Mouse (Mus musculus) layer of hippocampus, postnatal 25 days (tissue): Measurements from ENCODE around the gene Lrrc25. TPM values are rescaled to one million over a fixed set of nuclear protein-coding genes. Genes with fewer than 3 reads are reported as not detected.

Source experiments
- DNase-seq, 2 experiments: peaks; one replicate each; pipeline ENCODE4 v3.0.0; 2022; ENCODE audit warnings: mixed read lengths in 2 of 2, low spot score in 1 of 2; ENCODE audit errors: extremely low spot score in 1 of 2
- total RNA-seq, 2 experiments: library from RNA; stranded (reverse); gene quantifications; 2 replicates each; pipeline ENCODE4 v1.2.3; 2021

Gene Lrrc25
- total RNA-seq, 2 experiments from 2014 or later: 0.63 to 1.0 TPM

DNA sequence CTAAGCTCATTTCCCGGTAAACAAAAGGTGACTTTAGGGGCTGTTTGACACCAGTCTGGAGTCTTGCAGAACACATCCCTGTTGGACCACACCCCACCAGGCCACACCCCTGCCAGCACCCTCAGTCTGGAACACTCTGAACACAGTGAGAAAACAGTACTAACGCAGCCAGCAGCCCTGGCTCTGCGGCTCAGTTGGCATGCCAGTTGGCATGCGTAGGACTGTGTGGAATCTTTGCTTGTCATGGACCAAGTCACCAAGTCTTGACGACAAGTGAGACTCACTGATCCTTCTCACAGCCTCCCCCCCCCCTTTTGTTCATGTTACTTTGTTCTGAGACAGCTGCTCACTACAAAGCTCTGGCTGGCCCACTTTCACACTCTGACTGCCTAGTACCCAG lies 51.1 kb downstream of the Lrrc25 start:
- peak in 1 of 2 experiments; percentile 43 for DNase-seq

Other genes starting within 250 kb of the Lrrc25 start
- gene Comp, start 242.6 kb upstream of the Lrrc25 start, total RNA-seq: under 1 TPM; 0.32 to 0.47 TPM
- 100 to 1,000 TPM; 166 to 172 TPM for gene Crtc1, start 176.6 kb upstream of the Lrrc25 start, total RNA-seq
- gene Klhl26, start 139.2 kb upstream of the Lrrc25 start, total RNA-seq: 10 to 100 TPM; 54.1 to 60.7 TPM
- gene Tmem59l, start 128.8 kb upstream of the Lrrc25 start, total RNA-seq: 100 to 1,000 TPM; 318 to 351 TPM
- gene Crlf1, start 123.0 kb upstream of the Lrrc25 start, total RNA-seq: 10 to 100 TPM; 45.2 to 49.5 TPM
- 100 to 1,000 TPM in 1 of 2 experiments, 10 to 100 TPM in 1; 91.1 to 101 TPM for gene Rex1bd, start 109.4 kb upstream of the Lrrc25 start, total RNA-seq
- gene Uba52, start 105.4 kb upstream of the Lrrc25 start, total RNA-seq: 1,000 to 10,000 TPM; 1,005 to 1,128 TPM
- gene Fkbp8, start 88.4 kb upstream of the Lrrc25 start, total RNA-seq: 100 to 1,000 TPM; 432 to 468 TPM
- gene Kxd1, start 88.2 kb upstream of the Lrrc25 start, total RNA-seq: 10 to 100 TPM; 37.8 to 38.0 TPM
- 10 to 100 TPM; 20.3 to 23.5 TPM for gene Ell, start 76.7 kb upstream of the Lrrc25 start, total RNA-seq
- gene Isyna1, start 21.8 kb upstream of the Lrrc25 start, total RNA-seq: 10 to 100 TPM; 41.5 to 47.0 TPM
- gene Ssbp4, start 7.3 kb upstream of the Lrrc25 start, total RNA-seq: 100 to 1,000 TPM; 285 to 304 TPM
- gene Gdf15, start 16.3 kb downstream of the Lrrc25 start, total RNA-seq: under 1 TPM in 1 of 2 experiments, not detected in 1; 0.26 TPM
- gene Pgpep1, start 44.2 kb downstream of the Lrrc25 start, total RNA-seq: 10 to 100 TPM; 21.1 to 25.1 TPM
- gene Lsm4, start 57.1 kb downstream of the Lrrc25 start, total RNA-seq: 10 to 100 TPM; 66.2 to 67.4 TPM
- gene Jund, start 82.8 kb downstream of the Lrrc25 start, total RNA-seq: 100 to 1,000 TPM; 181 to 194 TPM
- under 1 TPM; 0.05 to 0.12 TPM for gene Iqcn, start 87.3 kb downstream of the Lrrc25 start, total RNA-seq
- not detected for gene Gm3336, start 102.4 kb downstream of the Lrrc25 start, total RNA-seq
- 1 to 10 TPM in 1 of 2 experiments, under 1 TPM in 1; 0.89 to 1.2 TPM for gene Pde4c, start 107.6 kb downstream of the Lrrc25 start, total RNA-seq
- 100 to 1,000 TPM; 789 to 843 TPM for gene Rab3a, start 138.5 kb downstream of the Lrrc25 start, total RNA-seq
- gene Mpv17l2, start 144.8 kb downstream of the Lrrc25 start, total RNA-seq: 10 to 100 TPM; 41.7 to 42.2 TPM
- gene Pik3r2, start 160.6 kb downstream of the Lrrc25 start, total RNA-seq: 100 to 1,000 TPM; 154 to 159 TPM
- 100 to 1,000 TPM; 411 to 437 TPM for gene Mast3, start 188.9 kb downstream of the Lrrc25 start, total RNA-seq
- gene Il12rb1, start 192.3 kb downstream of the Lrrc25 start, total RNA-seq: 1 to 10 TPM in 1 of 2 experiments, under 1 TPM in 1; 0.94 to 1.4 TPM
- 10 to 100 TPM; 15.0 to 18.7 TPM for gene Arrdc2, start 223.6 kb downstream of the Lrrc25 start, total RNA-seq
- gene Kcnn1, start 247.1 kb downstream of the Lrrc25 start, total RNA-seq: 10 to 100 TPM; 19.4 to 22.4 TPM